Mouse (Mus musculus) left cerebral cortex, postnatal 25 days (tissue): ENCODE measurements around the gene Zic5. TPM values are rescaled to one million over a fixed set of nuclear protein-coding genes. Genes with fewer than 3 reads are reported as not detected.

Experiments used
- DNase-seq, 2 experiments: peaks; one replicate each; pipeline ENCODE4 v3.0.0; 2022; ENCODE audit warnings: low spot score in 2 of 2, mixed read lengths in 1 of 2
- intact Hi-C: fragments of 180-260 bp; cut with DNase I; formaldehyde crosslinking; loops from one replicate; pipeline ENCODE4 v1.15.1; 2025
- total RNA-seq, 2 experiments: library from RNA; stranded (reverse); gene quantifications; 2 replicates each; pipeline ENCODE4 v1.2.3; 2021

Zic5 gene
- total RNA-seq, 2 experiments from 2014 or later = 2.3 to 2.7 TPM

GRCm38 (mm10) chr14:122452701-122453387 is 12.6 kb downstream of the Zic5 start:
- no peak for DNase-seq
- intact Hi-C loops = loop anchor here (5.0 kb wide), 3 partner anchors 34 to 226 kb away; no protein-coding TSS in a partner anchor

GRCm38 (mm10) chr14:122451551-122452145 is 13.8 kb downstream of the Zic5 start:
- no peak for DNase-seq
- intact Hi-C loops = loop anchor here (5.0 kb wide), 3 partner anchors 36 to 224 kb away; no protein-coding TSS in a partner anchor

GRCm38 (mm10) chr14:122450496-122451382 is 14.7 kb downstream of the Zic5 start, which contains the start of gene Gm5089:
TSS of gene Gm5089 (minus strand) at chr14:122451115.
- intact Hi-C loops = loop anchor here (5.0 kb wide), 3 partner anchors 37 to 223 kb away; no protein-coding TSS in a partner anchor
- DNase-seq = peak in 1 of 2 experiments; percentile 37

GRCm38 (mm10) chr14:122449601-122450495 is 15.6 kb downstream of the Zic5 start:
- intact Hi-C loops = loop anchor here (5.0 kb wide), 3 partner anchors 37 to 223 kb away; no protein-coding TSS in a partner anchor
- no peak for DNase-seq

DNA sequence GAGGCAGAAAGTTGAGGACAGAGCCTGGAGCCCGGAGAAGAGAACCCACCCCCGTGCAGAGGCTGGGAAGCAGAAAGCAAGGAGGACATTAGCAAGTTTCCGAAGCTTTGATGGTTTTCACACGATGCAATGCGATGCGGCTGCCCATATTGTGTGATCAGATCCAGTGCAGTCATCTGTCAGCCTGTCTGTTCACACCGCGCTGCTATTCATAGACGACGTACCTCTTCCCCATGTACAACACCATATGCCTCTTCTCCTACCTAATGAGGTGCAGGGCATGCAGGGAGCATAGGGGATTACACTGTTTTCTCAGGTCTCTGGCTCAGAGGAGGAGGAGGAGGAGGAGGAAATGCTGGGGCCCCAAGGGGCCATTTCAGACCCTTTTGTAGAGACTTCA is 28.6 kb downstream of the Zic5 start:
- intact Hi-C loops = no loop called here
- DNase-seq = no peak

DNA sequence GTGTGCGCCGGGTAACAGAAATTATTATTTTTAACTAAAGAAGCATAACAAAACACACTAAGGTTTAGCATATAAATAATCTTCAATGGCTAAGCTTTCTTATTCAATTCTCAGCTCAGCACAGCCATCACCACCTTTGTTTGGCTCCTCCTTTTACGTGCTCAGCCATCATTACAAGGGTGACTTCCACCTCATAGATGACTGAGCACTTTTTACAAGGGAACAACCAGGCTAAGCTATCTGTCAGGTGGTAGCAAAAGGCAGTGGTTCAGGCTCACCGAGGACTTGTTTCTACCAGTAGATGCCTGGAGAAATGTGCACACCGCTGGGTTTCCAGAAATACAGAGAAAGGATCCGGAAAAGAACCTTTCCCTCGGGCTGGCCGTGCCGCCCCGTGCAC is 31.4 kb downstream of the Zic5 start:
- DNase-seq = no peak
- intact Hi-C loops = no loop called here

DNA sequence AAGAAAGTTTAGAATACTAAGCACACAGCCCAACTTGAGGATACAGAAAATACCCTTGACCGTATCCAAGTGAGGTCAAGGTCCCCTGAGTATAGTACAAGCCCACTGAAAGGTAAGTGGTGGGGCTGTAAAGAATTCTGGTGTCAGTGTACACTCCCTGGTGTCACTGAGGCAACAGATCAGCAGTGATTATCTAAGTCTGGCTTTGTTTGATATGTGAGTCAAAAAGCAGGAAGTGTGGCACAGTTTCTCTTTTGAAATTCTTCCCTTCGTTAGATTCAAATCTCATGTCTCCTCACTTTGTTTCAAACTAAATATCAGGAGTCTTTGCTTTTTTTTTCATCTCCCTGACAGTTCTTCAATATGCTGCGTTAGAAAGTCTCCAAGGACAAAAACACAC is 32.9 kb downstream of the Zic5 start:
- DNase-seq = no peak
- intact Hi-C loops = no loop called here

DNA sequence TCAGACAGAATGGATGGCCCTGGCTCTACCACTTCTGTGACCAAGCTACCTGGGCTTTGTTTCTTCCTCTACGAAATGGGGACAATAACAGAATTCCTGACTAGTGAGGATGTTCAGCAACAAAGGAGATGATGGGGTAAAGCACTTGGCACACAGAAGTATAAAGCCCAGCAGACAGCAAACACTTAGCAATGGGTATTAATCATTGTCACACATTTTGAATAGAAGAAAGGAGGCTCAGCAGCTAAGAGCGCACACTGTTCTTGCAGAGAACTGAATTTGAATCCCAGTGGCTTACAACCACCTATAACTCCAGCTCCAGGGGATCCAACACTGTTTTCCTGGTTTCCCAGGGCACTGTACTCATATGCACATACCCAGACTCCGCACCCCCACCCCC is 37.8 kb downstream of the Zic5 start:
- intact Hi-C loops = no loop called here

GRCm38 (mm10) chr14:122427204-122427560 is 38.3 kb downstream of the Zic5 start:
- DNase-seq = no peak
- intact Hi-C loops = no loop called here

More for the DNA sequence above, 37.8 kb downstream of the Zic5 start:
- no peak for DNase-seq

DNA sequence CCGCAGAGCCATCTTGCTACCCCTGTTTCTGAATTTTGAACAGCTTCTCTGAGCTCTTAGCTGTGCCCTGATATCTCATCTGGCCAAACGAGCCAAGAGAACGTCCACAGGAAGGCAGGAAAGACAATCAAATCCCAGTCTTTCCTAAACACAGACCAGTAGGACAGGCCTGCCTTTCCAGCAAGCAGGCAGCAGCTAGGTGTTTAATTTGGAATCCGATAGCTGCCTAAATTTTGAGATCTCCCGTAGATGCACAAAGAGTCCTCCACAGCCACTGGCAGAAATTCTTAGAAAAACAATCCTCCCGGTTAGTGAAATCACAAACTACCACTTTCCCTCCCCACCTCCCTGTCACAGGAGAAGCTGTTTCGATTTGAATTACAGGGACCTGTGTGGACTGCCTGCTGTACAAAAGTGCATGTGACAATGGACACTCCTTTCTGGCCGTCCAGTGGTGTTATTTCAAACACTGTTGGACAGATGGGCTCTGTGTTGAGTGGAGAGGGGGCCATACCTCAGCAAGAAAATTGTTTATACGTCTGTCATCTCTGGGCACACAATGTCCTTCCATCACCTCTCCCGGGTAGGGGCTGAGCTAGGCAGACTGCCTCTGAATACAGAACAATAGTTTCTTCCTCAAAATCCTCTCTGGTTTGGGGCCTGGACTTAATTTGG is 38.8 kb downstream of the Zic5 start:
- intact Hi-C loops = no loop called here
- no peak for DNase-seq

GRCm38 (mm10) chr14:122424441-122424840 is 41.0 kb downstream of the Zic5 start:
- DNase-seq = no peak
- intact Hi-C loops = no loop called here

DNA sequence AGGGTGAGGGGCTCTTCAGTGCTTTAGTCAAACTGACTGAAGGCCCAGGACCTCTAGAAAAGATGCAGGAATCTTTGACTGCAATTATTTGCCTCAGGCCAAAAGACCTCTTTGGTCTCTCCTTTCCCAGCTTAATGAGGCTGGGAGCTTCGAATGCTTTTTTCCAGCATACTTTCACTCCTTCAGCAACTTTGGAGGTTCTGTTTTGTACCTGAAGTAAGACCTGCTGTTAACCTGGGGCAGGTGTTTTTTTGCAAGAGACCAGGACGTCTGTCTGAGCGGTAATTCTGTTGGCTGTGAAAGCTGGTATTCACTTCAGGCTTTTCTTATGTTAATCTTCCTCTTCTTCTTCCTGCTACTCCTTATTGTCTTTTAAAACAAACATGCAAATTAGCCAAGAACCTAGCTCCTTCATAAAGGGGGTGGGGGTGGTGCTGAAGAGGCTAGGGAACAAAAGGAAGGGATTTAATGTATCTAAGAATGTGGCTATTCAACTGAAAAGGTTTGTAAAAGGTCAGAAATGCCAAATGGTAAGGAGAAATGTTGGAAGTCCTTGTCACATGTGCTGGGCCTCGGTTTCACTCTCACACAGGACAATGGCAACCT is 49.2 kb downstream of the Zic5 start:
- intact Hi-C loops = no loop called here
- no peak for DNase-seq

DNA sequence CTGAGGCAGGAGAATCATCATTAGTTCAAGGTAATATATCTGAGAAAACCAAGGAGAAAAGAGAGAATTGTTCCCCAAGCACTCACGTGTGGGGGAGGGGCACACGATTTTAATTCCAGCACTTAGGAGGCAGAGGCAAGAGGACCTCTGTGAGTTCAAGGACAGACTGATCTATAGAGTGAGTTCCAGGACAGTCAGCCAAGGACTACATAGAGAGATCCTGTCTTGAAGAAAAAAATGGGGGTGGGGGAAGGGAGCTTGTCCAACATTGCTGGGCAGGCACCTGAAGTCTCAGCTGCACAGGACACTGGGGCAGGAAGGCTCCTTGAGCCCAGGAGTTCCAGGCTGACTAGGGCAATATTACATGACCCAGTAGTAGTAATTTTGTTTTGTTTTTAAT is 50.7 kb downstream of the Zic5 start:
- intact Hi-C loops = no loop called here

GRCm38 (mm10) chr14:122413542-122413928 is 51.9 kb downstream of the Zic5 start:
- no peak for DNase-seq
- intact Hi-C loops = no loop called here

More for the DNA sequence above, 50.7 kb downstream of the Zic5 start:
- no peak for DNase-seq

DNA sequence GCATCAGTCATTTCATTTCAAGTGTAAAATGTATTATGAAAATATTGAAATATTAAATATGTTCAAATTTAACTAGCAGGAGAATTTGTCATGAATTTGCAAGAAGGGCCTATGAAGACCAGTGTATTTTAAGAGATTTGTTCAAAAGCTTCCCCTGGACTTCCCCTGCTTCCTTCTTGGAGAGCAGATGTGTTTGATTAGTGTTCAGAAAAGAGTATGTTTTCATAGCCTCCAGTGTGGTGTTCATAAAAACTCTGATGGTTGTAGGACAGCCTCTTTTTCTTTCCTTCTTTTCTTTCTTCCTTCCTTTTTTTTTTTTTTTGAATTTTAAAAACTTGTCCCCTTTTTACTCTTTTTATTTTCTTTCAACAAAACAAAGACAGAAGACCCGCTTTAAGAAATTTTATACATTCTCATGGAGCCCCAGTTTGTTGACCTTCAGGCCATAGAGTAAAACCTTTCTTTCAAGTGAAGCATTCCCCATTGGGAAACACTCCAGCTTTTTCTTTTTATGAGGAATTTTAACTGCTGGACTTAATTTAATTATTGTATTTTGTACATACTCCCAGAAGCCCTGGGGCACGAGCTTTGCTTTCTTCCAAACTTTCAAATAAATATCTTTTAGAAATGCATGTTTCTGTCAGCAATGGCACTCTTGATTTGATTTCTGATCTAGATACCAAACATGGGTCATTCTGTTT is 52.5 kb downstream of the Zic5 start:
- intact Hi-C loops = no loop called here
- DNase-seq = no peak
